Mouse (Mus musculus): ENCODE results near the gene Nme1. TPM values are rescaled to one million over a fixed set of nuclear protein-coding genes. Genes with fewer than 3 reads are reported as not detected.

The Nme1 gene
- total RNA-seq (2014; rRNA removed) (60.0 and 103 TPM in 2 replicates), polyA plus RNA-seq (2015; fragmentation: Nextera tagmentation; extraction: Ambion mirVana) (361 and 415 TPM in 2 replicates)

- peak within 1 kb of the TSS; percentile 59 for H3K4me2 ChIP-seq (ENCODE audit: low read depth)
- peak within 1 kb of the TSS; percentile 76 for H3K27ac ChIP-seq (ENCODE audit: low read depth, low read length)
- peak; percentile 100 for DNase-seq
- H3K9me3 ChIP-seq (ENCODE audit: low read length), result no peaks in the 10 kb centered on the region
- H3K4me3 ChIP-seq (ENCODE audit: low read depth, low read length), result peak within 1 kb of the TSS; percentile 67
- peak within 1 kb of the TSS; percentile 68 for H3K9ac ChIP-seq
- H3K36me3 ChIP-seq (ENCODE audit: insufficient read depth), result peaks cover 25% of the 10 kb centered on the region
- under 1% methylated on average over 40 of the region's 40 CpGs for WGBS
- 0 out of 2 replicates have a peak, but pooled peaks cover 4% of the 10 kb centered on the region for H3K4me1 ChIP-seq (ENCODE audit: insufficient read depth)
- no peaks in the 10 kb centered on the region for H3K27me3 ChIP-seq (ENCODE audit: insufficient read depth, low read length)
- peak; percentile 93 for TF ChIP-seq CTCF (IDR thresholded peaks at IDR 0.05; ENCODE audit: low read depth)
- ATAC-seq, result peak; percentile 97
Measured at GRCm38 (mm10) chr11:93968005-93968847, at the start of gene Nme1, which contains the start of gene Gm20390. Nme1 (minus strand) TSS chr11:93968521. Gm20390 (minus strand) TSS chr11:93968293.

GRCm38 (mm10) chr11:94003346-94003745 lies 35.0 kb upstream of the Nme1 start:
- Histone ChIP-seq H3K9me3 (ENCODE audit: low read length) (no peaks in the 10 kb centered on the region), H3K4me2 (ENCODE audit: low read depth) (no peak overlapping the region), H3K27me3 (ENCODE audit: insufficient read depth, low read length) (no peaks in the 10 kb centered on the region), H3K36me3 (ENCODE audit: insufficient read depth) (no peaks in the 10 kb centered on the region), H3K27ac (ENCODE audit: low read depth, low read length) (no peak overlapping the region), H3K4me1 (ENCODE audit: insufficient read depth) (0 out of 2 replicates have a peak, but pooled peaks cover 4% of the 10 kb centered on the region), H3K9ac (no peak overlapping the region), H3K4me3 (ENCODE audit: low read depth, low read length) (no peak overlapping the region)
- DNase-seq, result no peak
- ATAC-seq, result no peak
- no peak for TF ChIP-seq CTCF (IDR thresholded peaks at IDR 0.05; ENCODE audit: low read depth)
- 99% methylated on average over 2 of the region's 2 CpGs for WGBS

- Histone ChIP-seq H3K4me2 (ENCODE audit: low read depth) (no peak overlapping the region), H3K4me3 (ENCODE audit: low read depth, low read length) (no peak overlapping the region), H3K27ac (ENCODE audit: low read depth, low read length) (no peak overlapping the region), H3K9me3 (ENCODE audit: low read length) (no peaks in the 10 kb centered on the region), H3K36me3 (ENCODE audit: insufficient read depth) (no peaks in the 10 kb centered on the region), H3K4me1 (ENCODE audit: insufficient read depth) (peaks cover 21% of the 10 kb centered on the region; the same call in 1 of the 2 replicates), H3K9ac (no peak overlapping the region), H3K27me3 (ENCODE audit: insufficient read depth, low read length) (no peaks in the 10 kb centered on the region)
- no peak for TF ChIP-seq CTCF (IDR thresholded peaks at IDR 0.05; ENCODE audit: low read depth)
- no peak for ATAC-seq
- DNase-seq, result no peak
Measured at GRCm38 (mm10) chr11:93999276-93999675, 31.0 kb upstream of the Nme1 start.

- peaks cover 21% of the 10 kb centered on the region; the same call in 1 of the 2 replicates for H3K4me1 ChIP-seq (ENCODE audit: insufficient read depth)
- WGBS, result 10% methylated on average over 13 of the region's 13 CpGs
- H3K27me3 ChIP-seq (ENCODE audit: insufficient read depth, low read length), result no peaks in the 10 kb centered on the region
- peak overlapping the region; percentile 97 for H3K4me3 ChIP-seq (ENCODE audit: low read depth, low read length)
- ATAC-seq, result no peak
- H3K4me2 ChIP-seq (ENCODE audit: low read depth), result peak overlapping the region; percentile 92
- no peaks in the 10 kb centered on the region for H3K9me3 ChIP-seq (ENCODE audit: low read length)
- H3K9ac ChIP-seq, result peak overlapping the region; percentile 91; the same call in 1 of the 2 replicates
- DNase-seq, result no peak
- no peaks in the 10 kb centered on the region for H3K36me3 ChIP-seq (ENCODE audit: insufficient read depth)
- TF ChIP-seq CTCF (IDR thresholded peaks at IDR 0.05; ENCODE audit: low read depth), result no peak
- no peak overlapping the region for H3K27ac ChIP-seq (ENCODE audit: low read depth, low read length)
Measured at GRCm38 (mm10) chr11:93997141-93997775, 28.9 kb upstream of the Nme1 start.

DNA sequence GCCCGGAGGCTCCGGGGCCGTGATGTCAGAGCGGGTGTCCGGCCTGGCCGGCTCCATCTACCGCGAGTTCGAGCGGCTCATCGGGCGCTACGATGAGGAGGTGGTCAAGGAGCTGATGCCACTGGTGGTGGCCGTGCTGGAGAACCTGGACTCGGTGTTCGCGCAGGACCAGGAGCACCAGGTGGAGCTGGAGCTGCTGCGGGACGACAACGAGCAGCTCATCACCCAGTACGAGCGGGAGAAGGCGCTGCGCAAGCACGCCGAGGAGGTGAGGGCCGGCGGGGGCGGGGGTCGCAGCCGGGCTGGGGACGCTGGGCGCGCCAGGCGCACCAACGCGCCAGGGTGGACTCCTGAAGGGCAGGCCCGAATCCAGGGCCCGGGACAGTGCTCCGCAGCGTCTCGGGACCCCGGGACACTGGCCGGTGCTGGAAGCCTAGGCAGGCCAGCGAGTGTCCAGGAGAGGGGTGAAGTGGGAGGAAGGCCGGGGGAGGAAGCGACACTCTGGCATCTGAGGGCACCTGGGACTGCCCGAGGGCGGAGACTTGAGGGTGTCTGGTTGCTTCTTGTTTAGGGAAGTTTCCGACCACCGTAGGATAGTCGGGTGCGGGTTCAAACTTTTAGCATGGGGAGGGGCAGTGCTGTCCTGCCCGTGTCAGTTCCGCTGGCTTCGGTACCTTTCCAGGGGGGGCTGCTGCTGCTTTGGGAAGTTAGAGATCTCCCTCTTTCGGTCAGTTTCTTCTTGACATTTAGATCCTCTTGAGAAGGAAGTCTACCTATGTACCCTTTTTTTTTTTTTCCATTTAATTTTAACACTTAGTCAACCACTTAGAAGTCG lies 28.2 kb upstream of the Nme1 start:
- WGBS, result under 1% methylated on average over 58 of the region's 58 CpGs
- no peak for DNase-seq
- peak; percentile 23 for ATAC-seq
- TF ChIP-seq CTCF (IDR thresholded peaks at IDR 0.05; ENCODE audit: low read depth), result 0 out of 2 replicates have a peak, but pooled peaks have one; percentile 20
- H3K36me3 ChIP-seq (ENCODE audit: insufficient read depth), result no peaks in the 10 kb centered on the region
- peak overlapping the region; percentile 91 for H3K9ac ChIP-seq
- peak overlapping the region; percentile 92 for H3K4me2 ChIP-seq (ENCODE audit: low read depth)
- no peaks in the 10 kb centered on the region for H3K27me3 ChIP-seq (ENCODE audit: insufficient read depth, low read length)
- H3K4me3 ChIP-seq (ENCODE audit: low read depth, low read length), result peak overlapping the region; percentile 97
- no peaks in the 10 kb centered on the region for H3K9me3 ChIP-seq (ENCODE audit: low read length)
- H3K4me1 ChIP-seq (ENCODE audit: insufficient read depth), result peaks cover 21% of the 10 kb centered on the region; the same call in 1 of the 2 replicates
- peak overlapping the region; percentile 91 for H3K27ac ChIP-seq (ENCODE audit: low read depth, low read length)

DNA sequence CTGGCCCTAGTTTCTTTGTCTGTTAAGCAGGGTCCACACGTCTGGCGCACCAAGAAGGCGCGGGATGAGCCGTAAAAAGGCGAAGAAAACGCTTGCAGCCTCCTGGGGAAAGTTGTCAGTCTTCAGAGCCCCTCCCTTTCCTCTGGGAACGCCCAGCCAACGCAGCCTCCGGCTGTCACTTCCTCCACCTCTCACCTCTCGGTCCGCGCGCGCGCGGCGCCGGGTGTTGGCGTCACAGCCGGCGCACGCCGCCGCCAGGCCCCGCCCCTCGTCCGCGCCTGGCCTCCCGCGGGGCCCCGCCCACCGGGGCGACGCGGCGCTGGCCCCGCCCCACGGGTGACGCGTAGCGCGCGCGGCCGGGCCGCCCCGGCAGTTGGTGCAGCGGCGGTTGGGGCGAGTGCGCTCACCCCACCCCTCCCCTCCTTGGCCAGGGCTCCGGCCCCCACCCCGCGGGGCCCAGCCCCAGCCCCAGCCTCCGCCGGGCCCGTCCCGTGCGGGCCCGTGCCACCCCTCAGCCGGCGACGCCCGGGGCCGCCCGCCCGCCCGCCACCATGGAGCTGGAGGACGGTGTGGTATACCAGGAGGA lies 27.5 kb upstream of the Nme1 start, which contains the start of gene Spag9:
TSS of gene Spag9 (plus strand) at position 372 of the 586 bp plus-strand sequence.
- Histone ChIP-seq H3K9ac (peak within 1 kb of the TSS; percentile 91), H3K36me3 (ENCODE audit: insufficient read depth) (no peaks in the 10 kb centered on the region), H3K4me2 (ENCODE audit: low read depth) (peak within 1 kb of the TSS; percentile 92), H3K27me3 (ENCODE audit: insufficient read depth, low read length) (no peaks in the 10 kb centered on the region), H3K27ac (ENCODE audit: low read depth, low read length) (peak within 1 kb of the TSS; percentile 91), H3K9me3 (ENCODE audit: low read length) (no peaks in the 10 kb centered on the region), H3K4me3 (ENCODE audit: low read depth, low read length) (peak within 1 kb of the TSS; percentile 97), H3K4me1 (ENCODE audit: insufficient read depth) (peaks cover 21% of the 10 kb centered on the region; the same call in 1 of the 2 replicates)
- TF ChIP-seq CTCF (IDR thresholded peaks at IDR 0.05; ENCODE audit: low read depth), result no peak
- WGBS, result 1% methylated on average over 53 of the region's 70 CpGs
- ATAC-seq (peak; percentile 94), DNase-seq (peak; percentile 96)
